Mouse (Mus musculus): Measurements from ENCODE around the gene Aar2.
"Not testable (repeated sequence)": the region's sequence is repeated elsewhere in the genome, so short reads cannot be mapped to it uniquely, and the experiment has no call there.

The Aar2 gene

GRCm38 (mm10) chr2:156547123-156547891 lies at the start of gene Aar2:
Aar2 (plus strand) TSS chr2:156547584.
- DNase-seq (ENCODE audit: low spot score), result peak; percentile 43

- DNase-seq (ENCODE audit: low spot score), result no peak
Observed at GRCm38 (mm10) chr2:156497915-156498314, 49.5 kb upstream of the Aar2 start.

GRCm38 (mm10) chr2:156501025-156501424 lies 46.4 kb upstream of the Aar2 start:
- no peak for DNase-seq (ENCODE audit: low spot score)

GRCm38 (mm10) chr2:156505533-156505932 lies 41.9 kb upstream of the Aar2 start:
- DNase-seq (ENCODE audit: low spot score), result no peak

- no peak for DNase-seq (ENCODE audit: low spot score)
Observed at GRCm38 (mm10) chr2:156512028-156512427, 35.4 kb upstream of the Aar2 start.

GRCm38 (mm10) chr2:156512561-156512960 lies 34.8 kb upstream of the Aar2 start:
- DNase-seq (ENCODE audit: low spot score), result no peak

- no peak for DNase-seq (ENCODE audit: low spot score)
Observed at GRCm38 (mm10) chr2:156515102-156515501, 32.3 kb upstream of the Aar2 start.

- DNase-seq (ENCODE audit: low spot score), result peak; percentile 28
Observed at GRCm38 (mm10) chr2:156515565-156516185, 31.7 kb upstream of the Aar2 start.

- DNase-seq (ENCODE audit: low spot score), result not testable (repeated sequence)
Observed at GRCm38 (mm10) chr2:156516678-156517077, 30.7 kb upstream of the Aar2 start.

- DNase-seq (ENCODE audit: low spot score), result no peak
Observed at GRCm38 (mm10) chr2:156518306-156518705, 29.1 kb upstream of the Aar2 start.

- DNase-seq (ENCODE audit: low spot score), result no peak
Observed at GRCm38 (mm10) chr2:156519584-156519983, 27.8 kb upstream of the Aar2 start.

- DNase-seq (ENCODE audit: low spot score), result no peak
Observed at GRCm38 (mm10) chr2:156522994-156523393, 24.4 kb upstream of the Aar2 start.

GRCm38 (mm10) chr2:156524078-156524477 lies 23.3 kb upstream of the Aar2 start:
- no peak for DNase-seq (ENCODE audit: low spot score)

- DNase-seq (ENCODE audit: low spot score), result no peak
Observed at GRCm38 (mm10) chr2:156529726-156530125, 17.7 kb upstream of the Aar2 start.

- no peak for DNase-seq (ENCODE audit: low spot score)
Observed at GRCm38 (mm10) chr2:156533160-156533559, 14.2 kb upstream of the Aar2 start.

- no peak for DNase-seq (ENCODE audit: low spot score)
Observed at GRCm38 (mm10) chr2:156538817-156539555, 8.4 kb upstream of the Aar2 start.

- no peak for DNase-seq (ENCODE audit: low spot score)
Observed at GRCm38 (mm10) chr2:156540991-156541390, 6.4 kb upstream of the Aar2 start.

- DNase-seq (ENCODE audit: low spot score), result no peak
Observed at GRCm38 (mm10) chr2:156542410-156542809, 5.0 kb upstream of the Aar2 start.

GRCm38 (mm10) chr2:156543804-156544203 lies 3.6 kb upstream of the Aar2 start:
- no peak for DNase-seq (ENCODE audit: low spot score)

GRCm38 (mm10) chr2:156552421-156552820 lies 5.0 kb downstream of the Aar2 start:
- no peak for DNase-seq (ENCODE audit: low spot score)

- DNase-seq (ENCODE audit: low spot score), result no peak
Observed at GRCm38 (mm10) chr2:156561808-156562207, 14.4 kb downstream of the Aar2 start.

GRCm38 (mm10) chr2:156563557-156563956 lies 16.2 kb downstream of the Aar2 start:
- DNase-seq (ENCODE audit: low spot score), result no peak

- no peak for DNase-seq (ENCODE audit: low spot score)
Observed at GRCm38 (mm10) chr2:156566512-156566911, 19.1 kb downstream of the Aar2 start.

Measured in ovary, adult 18-20 months (tissue).